Mouse (Mus musculus) megakaryocyte, embryonic 14.5 days (primary cell): ENCODE measurements around the gene Ntm.

ENCODE experiments used
- FLI1 ChIP-seq: IDR thresholded peaks from 2 replicates; pipeline ENCODE4 v1.6.1; 2012; ENCODE audit warnings: low read length, inconsistent platforms, mixed read lengths
- GATA1 ChIP-seq: IDR thresholded peaks from 3 replicates; pipeline ENCODE4 v1.6.1; 2012; ENCODE audit warnings: mixed read lengths, low read length, inconsistent platforms, borderline replicate concordance

GRCm38 (mm10) chr9:29660059-29660613 is 302.8 kb downstream of the Ntm start:
- no peak for TF ChIP-seq GATA1
- no peak for TF ChIP-seq FLI1
